Mouse (Mus musculus) retina, adult 2 months (tissue): ENCODE measurements around the gene Gm20661.
"Not testable (repeated sequence)": the region's sequence is repeated elsewhere in the genome, so short reads cannot be mapped to it uniquely, and the experiment has no call there.

Experiments
- DNase-seq: peaks from one replicate; pipeline ENCODE4 v3.0.0-alpha.2; 2012; ENCODE audit warnings: low read depth, low spot score

The Gm20661 gene

GRCm38 (mm10) chr9:108001922-108002770 lies 19.3 kb downstream of the Gm20661 start, which contains the start of gene Ip6k1:
Ip6k1 (plus strand) TSS chr9:108002501.
- peak; percentile 100 for DNase-seq

- DNase-seq = no peak
Observed at GRCm38 (mm10) chr9:108002778-108003530, 20.1 kb downstream of the Gm20661 start.

GRCm38 (mm10) chr9:108003531-108003890 lies 20.7 kb downstream of the Gm20661 start:
- no peak for DNase-seq

- DNase-seq = no peak
Observed at GRCm38 (mm10) chr9:108008041-108008440, 25.2 kb downstream of the Gm20661 start.

DNA sequence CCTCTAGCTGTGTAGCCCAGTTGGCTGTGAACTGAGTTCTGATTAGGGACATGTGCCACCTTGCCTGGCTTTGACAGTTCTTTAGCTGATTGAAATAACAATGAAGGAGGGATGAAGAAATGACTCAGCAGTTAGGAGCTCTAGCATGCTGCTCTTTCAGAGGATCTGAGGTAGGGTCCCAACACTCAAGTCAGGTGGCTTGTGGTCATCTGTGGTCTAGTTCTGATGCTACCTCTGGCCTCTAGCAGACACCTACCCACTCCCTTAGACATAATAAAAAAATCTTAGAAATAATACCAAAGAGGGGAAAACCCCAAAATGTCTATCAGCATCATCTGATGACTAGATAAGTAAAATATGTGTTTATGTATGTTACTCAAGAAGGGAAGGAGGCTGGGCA lies 27.5 kb downstream of the Gm20661 start:
- no peak for DNase-seq

GRCm38 (mm10) chr9:108013577-108013976 lies 30.7 kb downstream of the Gm20661 start:
- not testable (repeated sequence) for DNase-seq

- DNase-seq = no peak
Observed at GRCm38 (mm10) chr9:108017127-108017526, 34.3 kb downstream of the Gm20661 start.

DNA sequence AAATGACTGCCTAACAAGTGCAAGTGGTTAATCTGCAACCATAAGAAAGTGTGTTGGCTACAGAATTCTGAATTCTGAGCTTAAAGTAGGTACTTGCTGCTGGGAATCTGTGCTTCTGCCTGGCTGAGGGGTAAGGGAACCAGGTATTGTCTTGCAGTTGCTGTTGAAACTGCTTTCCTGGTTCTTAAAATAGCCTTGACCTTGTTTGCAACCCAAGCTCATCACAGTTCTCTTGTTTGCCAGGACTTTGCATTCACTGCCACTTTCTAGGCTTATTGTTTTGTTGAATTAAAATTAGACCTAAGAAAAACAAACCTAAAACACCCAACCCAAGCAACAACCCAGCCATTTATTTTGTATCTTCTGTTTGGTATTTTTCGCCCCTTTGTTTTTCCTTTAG lies 37.9 kb downstream of the Gm20661 start:
- no peak for DNase-seq

DNA sequence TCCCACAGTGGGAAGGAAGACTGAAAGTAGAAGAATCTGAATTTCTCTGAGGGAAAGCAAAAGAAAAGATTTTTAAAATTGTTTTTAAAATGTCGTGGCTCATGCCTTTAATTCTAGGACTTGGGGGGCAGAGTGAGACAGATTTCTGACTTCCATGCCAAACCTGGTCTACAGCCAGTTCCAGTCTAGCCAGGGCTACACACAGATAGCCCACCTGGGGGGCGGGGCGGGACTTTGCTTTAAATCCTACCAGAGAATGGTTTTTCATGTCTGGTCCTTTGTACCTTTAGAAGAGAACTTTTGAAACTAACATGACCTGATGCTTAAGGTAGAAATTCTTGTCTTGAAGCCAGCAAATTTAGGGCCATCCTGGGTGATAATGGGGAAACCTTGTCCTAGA lies 40.4 kb downstream of the Gm20661 start:
- DNase-seq = no peak

DNA sequence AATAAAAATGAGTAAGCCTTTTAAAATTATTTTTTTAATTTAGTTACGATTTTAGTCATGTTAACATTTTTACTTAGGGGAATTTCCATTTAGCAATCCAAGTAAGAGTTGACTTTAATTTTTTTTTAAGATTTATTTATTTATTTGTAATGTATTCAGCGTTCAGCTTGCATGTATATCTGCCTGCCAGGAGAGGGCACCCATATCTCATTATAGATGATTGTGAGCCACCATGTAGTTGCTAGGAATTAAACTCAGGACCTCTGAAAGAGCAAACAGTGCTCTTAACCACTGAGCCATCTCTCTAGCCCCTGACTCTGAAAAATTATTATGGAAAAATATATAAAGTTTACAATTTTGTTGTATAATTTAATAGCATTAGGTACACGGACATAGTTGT lies 43.7 kb downstream of the Gm20661 start:
- no peak for DNase-seq

GRCm38 (mm10) chr9:108027867-108028266 lies 45.0 kb downstream of the Gm20661 start:
- no peak for DNase-seq

GRCm38 (mm10) chr9:108032126-108032525 lies 49.3 kb downstream of the Gm20661 start:
- DNase-seq = no peak

DNA sequence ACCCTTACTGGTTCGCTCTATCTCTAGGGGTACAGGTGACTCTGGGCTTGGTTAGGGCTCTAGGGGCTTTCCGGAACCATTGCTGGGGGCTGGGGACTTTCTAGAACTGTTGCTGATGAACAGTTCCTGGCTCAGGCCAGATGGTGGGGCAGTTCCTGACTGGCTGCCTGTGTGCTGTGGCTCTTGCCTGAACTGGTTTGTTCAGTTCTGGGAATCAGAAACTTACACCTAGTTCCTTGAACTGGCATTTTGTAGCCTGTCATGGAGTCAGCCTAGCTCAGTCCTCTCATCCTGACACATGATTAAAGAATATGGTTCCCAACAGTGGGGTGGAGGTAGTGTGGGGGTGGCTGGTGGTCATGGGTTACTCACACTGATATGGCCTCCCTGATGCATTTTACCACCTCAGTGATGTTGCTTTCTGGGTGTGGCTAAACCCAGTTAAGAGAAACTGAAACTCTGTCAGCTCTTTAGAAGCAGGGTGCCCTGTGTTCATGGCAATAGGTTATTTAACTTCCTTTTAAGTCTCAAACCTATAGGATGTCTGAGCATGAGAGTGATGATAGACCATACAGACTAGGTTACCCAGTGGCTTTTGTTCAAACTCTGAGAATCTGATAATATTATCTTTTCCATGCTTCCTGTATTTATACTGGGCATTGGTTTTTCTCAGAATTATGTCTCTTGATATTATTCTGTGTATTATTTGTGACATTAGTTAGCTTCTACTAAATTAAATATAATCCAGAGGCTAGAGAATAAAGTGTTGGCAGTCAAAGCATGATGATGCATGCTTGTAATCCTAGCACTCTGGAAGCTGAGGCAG lies 52.7 kb downstream of the Gm20661 start:
- DNase-seq = no peak
